Mouse (Mus musculus): ENCODE measurements around the gene A030003K21Rik.

DNA sequence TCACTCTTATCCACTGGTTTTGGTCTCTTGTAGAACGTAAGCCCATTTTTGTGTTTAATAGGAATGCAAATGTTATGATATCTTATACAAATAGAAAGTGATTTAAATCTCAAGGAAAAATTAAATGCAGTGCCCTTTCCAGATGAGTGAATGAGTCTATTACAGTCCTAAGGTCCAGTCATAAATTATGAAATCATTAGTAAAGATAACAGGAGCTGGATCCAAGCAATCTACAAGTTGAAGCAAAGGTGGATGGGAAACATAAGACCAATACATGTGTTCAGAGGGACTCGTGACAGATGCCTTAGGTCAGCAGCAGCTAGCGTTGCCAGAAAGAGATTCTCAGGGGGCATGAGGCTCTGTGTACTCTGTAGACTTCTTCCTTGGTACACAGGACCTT is 48.4 kb upstream of the A030003K21Rik start:
- no peak for TF ChIP-seq CTCF (IDR thresholded peaks at IDR 0.05; ENCODE audit: control insufficient read depth, insufficient read depth, insufficient read length)
- TF ChIP-seq MAX (IDR thresholded peaks at IDR 0.05) = no peak
- TF ChIP-seq CEBPB (IDR thresholded peaks at IDR 0.05; ENCODE audit: low read depth) = no peak
- no peak for TF ChIP-seq USF1 (IDR thresholded peaks at IDR 0.05; ENCODE audit: low read depth)
- TF ChIP-seq MYOD1 (IDR thresholded peaks at IDR 0.05; ENCODE audit: control insufficient read depth, insufficient read length, low read depth) = no peak
- no peak for TF ChIP-seq MYOG (IDR thresholded peaks at IDR 0.05; ENCODE audit: control insufficient read depth, extremely low read depth, insufficient read length)
- TF ChIP-seq FOSL1 (IDR thresholded peaks at IDR 0.05; ENCODE audit: insufficient read depth, low read length, poor library complexity, severe bottlenecking) = no peak
